Mouse (Mus musculus): ENCODE measurements around the gene Abr.
A peak's percentile ranks its signal among the peaks of the same experiment; 100 is the strongest.

The Abr gene

GRCm38 (mm10) chr11:76493811-76494274, 128.3 kb downstream of the Abr start:
- no peak for DNase-seq (ENCODE audit: low read depth)

DNA sequence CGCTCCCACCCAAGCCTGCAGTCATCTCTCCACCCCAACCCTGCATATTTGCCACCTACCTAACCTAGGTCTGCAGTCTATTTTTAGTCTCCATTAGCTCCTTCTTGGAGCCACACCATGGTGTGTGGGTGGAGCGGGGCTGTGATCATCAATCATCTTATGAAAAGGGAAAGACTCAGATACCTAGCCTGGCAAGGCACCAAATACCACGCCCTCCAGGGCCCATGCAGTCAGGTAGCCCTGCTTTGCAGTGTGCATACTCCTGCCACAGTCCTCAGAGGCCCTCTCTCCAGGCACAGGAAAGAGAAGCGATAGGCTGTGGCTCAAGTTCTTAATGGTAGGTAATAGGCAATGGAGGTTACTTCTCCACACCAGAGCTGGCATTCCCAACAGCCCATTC, 128.9 kb downstream of the Abr start:
- DNase-seq (ENCODE audit: low read depth) = peak; percentile 30

- no peak for DNase-seq (ENCODE audit: low read depth)
These were observed 130.3 kb downstream of the Abr start for GRCm38 (mm10) chr11:76491817-76492216.

DNA sequence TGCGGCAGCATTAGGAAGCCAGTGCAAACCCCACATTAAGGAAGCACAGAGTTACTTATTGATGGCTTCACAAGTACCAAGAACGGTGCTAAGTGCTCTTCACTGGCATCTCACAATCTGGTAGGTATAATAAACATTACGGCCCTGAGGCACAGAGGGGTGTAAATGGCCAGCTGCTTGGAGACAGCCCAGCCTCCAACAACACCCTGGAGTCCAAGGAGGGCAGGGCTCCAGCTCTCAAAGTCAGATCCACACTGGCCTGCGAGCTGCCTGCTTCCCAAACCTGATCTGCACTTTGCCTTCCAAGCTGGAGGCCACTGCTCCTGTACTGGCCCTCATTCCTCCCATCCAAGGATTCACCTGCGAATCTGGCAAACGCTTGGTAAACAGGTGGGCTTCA, 132.7 kb downstream of the Abr start:
- no peak for DNase-seq (ENCODE audit: low read depth)

DNA sequence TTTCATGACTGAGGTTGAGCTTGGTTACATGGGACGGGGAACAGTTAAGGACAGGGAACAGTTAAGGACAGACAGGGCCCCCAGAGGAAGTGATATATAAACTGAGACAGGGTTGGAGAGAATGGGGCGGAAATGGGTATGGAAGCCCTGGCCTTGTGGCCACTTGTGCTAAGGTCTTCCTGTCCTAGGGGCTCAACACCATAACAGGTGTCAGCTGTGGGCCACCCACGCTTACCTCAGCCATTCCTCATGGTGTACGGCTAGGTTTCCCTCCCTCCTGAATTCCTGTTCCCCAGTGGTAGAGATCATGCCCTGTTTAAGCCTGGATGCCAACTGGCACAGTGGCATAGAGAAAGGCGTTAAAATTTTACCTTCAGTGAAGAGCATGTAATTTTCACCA, 135.1 kb downstream of the Abr start:
- no peak for DNase-seq (ENCODE audit: low read depth)

- DNase-seq (ENCODE audit: low read depth) = peak; percentile 66
These were observed 138.1 kb downstream of the Abr start for GRCm38 (mm10) chr11:76484033-76484432.

- DNase-seq (ENCODE audit: low read depth) = peak; percentile 51
These were observed 138.9 kb downstream of the Abr start for GRCm38 (mm10) chr11:76483171-76483727.

DNA sequence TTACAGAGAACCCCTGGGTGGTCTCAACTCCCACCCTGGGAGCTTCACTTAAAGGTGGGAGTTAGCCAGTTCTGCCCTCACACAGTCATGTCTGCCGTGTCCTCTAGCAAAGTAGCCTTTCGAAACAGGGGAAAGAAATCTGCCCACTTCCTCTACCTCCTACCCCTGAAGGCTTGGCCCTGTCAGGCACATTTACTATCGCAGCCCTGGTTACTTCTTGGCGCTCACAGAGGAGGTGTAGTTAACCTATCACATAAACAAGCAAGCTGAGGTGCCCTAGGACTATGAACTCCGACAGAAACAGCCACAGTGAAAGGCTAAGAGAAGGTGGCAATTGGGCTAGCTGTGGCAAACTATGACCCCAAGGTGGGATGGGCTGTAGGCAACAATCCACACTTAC, 139.4 kb downstream of the Abr start:
- no peak for DNase-seq (ENCODE audit: low read depth)

GRCm38 (mm10) chr11:76482183-76482582, 139.9 kb downstream of the Abr start:
- DNase-seq (ENCODE audit: low read depth) = peak; percentile 14

GRCm38 (mm10) chr11:76479729-76480128, 142.4 kb downstream of the Abr start:
- peak; percentile 90 for DNase-seq (ENCODE audit: low read depth)

- peak; percentile 74 for DNase-seq (ENCODE audit: low read depth)
These were observed 143.1 kb downstream of the Abr start for GRCm38 (mm10) chr11:76478676-76479655.

DNA sequence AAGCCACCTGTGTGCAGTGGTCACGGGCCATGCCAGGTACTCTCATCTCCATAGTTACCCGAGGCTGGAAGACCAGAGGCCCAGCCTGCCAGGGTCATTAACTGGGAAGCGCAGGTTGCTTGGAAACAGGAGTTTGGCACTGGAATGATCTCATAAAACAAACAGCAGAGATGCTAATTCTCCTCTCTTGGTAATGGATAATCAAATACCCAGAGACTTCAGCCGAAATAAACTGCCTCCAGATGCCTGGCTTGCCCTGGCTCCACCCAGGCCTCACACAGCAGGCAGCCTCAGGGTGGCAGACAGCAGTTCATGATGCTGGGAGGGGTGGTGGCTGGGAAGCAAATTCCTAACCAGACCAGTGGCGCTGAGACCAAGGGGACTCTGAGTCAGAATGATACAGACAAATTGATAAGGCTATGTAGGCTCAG, 145.0 kb downstream of the Abr start:
- no peak for DNase-seq (ENCODE audit: low read depth)

GRCm38 (mm10) chr11:76476376-76477094, 145.6 kb downstream of the Abr start:
- no peak for DNase-seq (ENCODE audit: low read depth)

DNA sequence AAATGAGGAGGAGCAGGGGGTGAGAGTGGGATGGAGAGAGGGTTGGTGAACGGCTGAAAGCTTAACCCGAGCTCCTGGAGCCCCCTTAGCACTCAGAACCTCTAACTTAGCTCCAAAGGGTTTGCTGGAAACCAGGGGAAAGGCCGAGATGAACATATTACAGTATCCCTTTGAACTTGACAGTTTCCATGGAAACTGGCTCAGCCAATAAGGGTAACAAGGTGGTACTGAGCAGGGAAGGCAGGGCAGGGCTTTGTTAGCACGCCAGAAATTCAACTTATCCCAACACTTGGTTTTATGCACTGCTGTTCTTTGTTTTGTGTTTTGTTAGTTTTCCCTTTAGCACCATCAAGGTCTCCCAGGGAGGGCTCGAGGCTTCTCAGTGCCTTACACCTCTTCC, 149.5 kb downstream of the Abr start:
- DNase-seq (ENCODE audit: low read depth) = no peak

DNA sequence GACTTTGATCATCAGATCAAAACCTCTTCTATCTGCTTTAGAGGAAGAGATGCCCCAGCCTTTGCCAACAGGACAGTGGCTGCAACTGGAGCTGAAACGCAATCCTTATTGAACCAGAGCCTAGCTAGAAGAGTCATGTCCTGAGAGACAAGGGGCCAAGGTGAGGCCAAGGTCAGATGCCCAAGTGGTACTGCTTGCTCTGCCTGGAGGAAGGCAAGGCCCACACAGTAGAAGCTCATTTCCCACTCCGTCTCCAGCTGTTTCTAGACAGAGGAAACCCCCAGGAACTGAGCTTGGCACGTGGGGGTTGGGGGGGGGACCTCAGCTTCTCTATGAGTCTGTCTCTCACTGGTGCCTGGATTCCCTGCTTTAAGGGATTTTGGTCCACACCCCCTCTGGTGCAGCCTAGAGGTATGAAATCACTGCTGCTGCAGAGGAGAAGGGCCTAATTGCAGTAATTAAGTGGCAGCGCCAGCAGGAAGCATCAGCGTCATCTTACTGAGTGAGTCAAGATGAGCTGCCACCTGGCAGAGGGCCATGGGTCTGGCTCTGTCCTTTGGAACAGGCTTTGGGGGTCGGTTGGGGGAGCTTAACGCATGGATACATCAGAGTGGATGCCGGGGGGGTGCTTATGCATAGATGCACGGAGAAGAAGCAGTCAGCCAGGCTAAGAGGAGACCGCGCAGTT, 152.7 kb downstream of the Abr start:
- no peak for DNase-seq (ENCODE audit: low read depth)

DNA sequence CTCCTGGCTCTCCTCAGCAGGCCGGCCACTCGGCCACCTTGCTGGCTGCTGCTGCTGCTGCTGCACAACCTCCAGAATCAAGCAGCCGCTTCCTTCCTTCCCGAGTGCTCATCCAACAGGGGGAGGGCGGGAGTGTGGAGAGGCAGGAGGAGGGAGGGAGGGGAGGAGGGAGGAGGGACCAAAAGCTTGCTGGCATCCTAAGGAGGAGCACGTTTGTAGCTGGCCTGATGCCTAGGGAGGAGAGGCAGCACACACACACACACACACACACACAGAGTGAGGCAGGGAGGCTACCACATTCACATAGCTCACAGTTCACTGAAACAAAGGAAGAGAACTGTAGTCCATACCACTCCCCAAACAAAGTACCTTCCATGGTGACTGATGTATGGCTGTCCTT, 153.8 kb downstream of the Abr start:
- DNase-seq (ENCODE audit: low read depth) = no peak

GRCm38 (mm10) chr11:76467487-76468005, 154.6 kb downstream of the Abr start:
- no peak for DNase-seq (ENCODE audit: low read depth)

DNA sequence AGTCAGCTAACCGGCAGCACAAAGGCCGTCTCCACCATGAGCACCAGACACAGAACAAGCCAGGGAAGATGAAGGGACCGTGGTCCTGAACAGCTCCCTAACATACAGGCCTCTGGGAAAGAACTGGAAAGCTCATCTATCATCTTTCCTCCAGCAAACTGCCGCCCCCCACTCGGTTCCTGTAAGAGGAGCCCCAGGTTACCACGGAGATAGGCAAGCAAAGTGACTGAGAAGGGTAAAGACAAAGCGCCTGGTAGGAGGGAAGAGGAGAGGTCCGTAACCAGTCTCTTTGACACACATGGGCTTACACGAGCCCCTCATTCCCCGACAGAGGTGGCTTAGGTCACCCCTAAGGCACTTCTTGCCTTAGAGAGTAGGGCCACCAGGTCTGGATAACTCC, 155.0 kb downstream of the Abr start:
- DNase-seq (ENCODE audit: low read depth) = no peak

DNA sequence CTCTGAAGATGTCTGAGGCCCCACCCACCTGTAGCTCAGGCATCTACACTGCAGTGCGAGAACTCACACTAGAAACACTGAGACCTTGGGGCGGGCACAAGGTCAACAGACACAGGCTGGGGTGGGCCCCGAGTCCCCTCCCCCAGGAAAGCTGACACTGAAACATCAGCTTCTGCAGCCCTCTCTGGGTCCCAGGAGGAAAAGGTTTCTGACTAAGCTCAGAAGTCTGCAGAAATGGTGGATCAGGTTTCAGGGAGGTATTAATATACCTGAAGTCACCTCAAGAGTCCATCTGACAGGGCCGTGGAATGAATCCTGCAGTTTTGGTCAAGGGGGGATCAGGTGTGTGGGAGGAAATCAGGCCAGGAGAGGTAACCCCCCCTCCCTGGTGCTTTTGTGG, 156.2 kb downstream of the Abr start:
- DNase-seq (ENCODE audit: low read depth) = no peak

DNA sequence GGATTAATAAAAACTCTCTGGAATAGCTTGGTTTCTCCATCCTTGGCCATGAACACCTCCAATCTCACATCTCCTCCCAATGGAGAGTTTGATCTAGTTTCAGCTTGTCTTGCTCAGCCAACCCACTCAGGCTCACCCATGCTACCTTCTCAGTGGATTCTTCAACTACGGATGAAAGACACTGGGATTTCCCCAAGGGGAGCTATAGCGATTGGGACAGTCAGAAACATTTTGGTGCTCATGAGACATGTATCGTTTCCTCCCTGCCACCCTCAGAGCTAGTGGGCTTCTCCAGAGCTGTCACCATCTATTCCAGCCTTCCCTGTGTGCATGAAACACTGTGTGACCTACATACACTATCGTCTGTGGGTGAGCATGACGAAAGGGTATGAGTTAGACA, 160.4 kb downstream of the Abr start:
- no peak for DNase-seq (ENCODE audit: low read depth)

DNA sequence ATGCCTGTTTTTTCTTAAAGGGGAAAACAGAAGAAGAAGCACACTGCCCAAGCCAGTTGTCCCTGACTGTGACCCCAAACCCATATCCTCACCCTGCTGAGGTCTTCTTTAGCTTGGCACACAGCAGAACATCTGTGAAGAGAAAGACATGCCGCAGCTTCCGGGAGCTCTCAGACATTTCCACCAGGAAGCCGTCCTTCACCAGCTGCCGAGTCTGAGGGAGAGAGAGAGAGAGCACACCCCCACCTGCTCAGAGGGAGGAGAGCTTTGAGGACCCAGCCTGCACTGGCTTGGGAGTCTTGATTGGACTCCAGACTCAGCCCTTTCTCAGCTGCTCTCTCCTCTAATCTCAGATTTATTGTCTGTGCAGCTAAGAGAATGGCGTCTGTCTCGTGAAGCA, 160.9 kb downstream of the Abr start:
- no peak for DNase-seq (ENCODE audit: low read depth)

DNA sequence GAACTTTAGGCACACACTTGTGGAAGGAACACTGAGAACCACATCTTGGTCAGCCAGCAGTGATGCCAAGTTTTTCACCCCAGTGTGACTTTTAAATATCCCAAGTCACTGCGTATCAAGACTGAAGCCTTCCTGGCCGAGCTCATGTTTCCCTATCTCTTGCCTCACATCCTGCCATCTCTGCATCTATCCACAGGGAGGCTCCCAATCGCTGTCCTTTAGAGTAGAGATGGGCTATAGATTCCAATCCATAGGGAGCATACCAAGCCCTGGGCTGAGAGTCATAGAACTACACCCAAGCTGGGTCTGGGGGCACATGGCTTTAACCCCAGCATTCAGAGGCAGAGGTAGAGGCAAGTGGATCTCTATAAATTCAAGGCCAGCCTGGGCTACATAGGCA, 162.6 kb downstream of the Abr start:
- no peak for DNase-seq (ENCODE audit: low read depth)

All from induced T-regulatory cell, adult 2 months (primary cell).